Mouse (Mus musculus) macrophage (primary cell): ENCODE data around the gene Clpb. TPM values are rescaled to one million over a fixed set of nuclear protein-coding genes. Genes with fewer than 3 reads are reported as not detected.

Experiments
- H3K27ac ChIP-seq: fragments of 350-480 bp; formaldehyde crosslinking; 2 replicates; pipeline ENCODE4 v1.9.0; 2021
- H3K36me3 ChIP-seq: fragments of 350-480 bp; formaldehyde crosslinking; 2 replicates; pipeline ENCODE4 v1.9.0; 2021; ENCODE audit errors: inconsistent target
- H3K4me3 ChIP-seq: fragments of 350-480 bp; formaldehyde crosslinking; 2 replicates; pipeline ENCODE4 v1.9.0; 2021; ENCODE audit errors: inconsistent target
- H3K79me2 ChIP-seq: fragments of 350-480 bp; formaldehyde crosslinking; 2 replicates; pipeline ENCODE4 v1.9.0; 2021; ENCODE audit errors: inconsistent target
- WGBS: methylation state at CpG from one replicate; pipeline ENCODE4 v1.1.7; 2026; ENCODE audit warnings: inconsistent platforms; ENCODE audit not compliant: missing documents; 5-methylcytosine and 5-hydroxymethylcytosine counted together
- polyA plus RNA-seq: library from polyadenylated mRNA; stranded (reverse); fragments of 250-400 nt; gene quantifications from 3 replicates; pipeline ENCODE4 v1.2.4, GENCODE M21; 2018; ENCODE audit warnings: inconsistent platforms

Gene Clpb
- polyA plus RNA-seq, 1 experiment from 2014 or later: 11.3 TPM

DNA sequence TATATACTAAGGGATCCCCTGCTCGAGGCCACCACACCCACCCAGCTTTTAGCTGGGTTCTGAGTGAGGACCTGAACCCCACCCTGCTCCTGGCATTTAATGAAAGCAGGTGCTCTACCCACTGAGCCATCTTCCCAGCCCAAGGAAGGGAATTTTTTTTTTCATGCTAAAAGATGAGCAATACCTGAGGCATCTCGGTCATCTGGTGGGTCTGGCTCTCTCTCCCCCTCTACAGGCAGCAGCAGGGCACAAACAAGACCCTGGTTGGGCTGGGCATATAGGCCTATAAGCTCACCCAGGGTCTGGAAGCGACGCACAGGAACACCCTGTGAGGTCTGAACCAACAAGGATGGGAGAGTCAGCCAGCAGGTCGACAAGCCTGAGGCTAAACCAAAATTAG lies 169.9 kb downstream of the Clpb start:
- Histone ChIP-seq H3K27ac (no peak overlapping the region), H3K36me3 (peaks cover 63% of the 10 kb centered on the region), H3K79me2 (peaks cover 48% of the 10 kb centered on the region), H3K4me3 (no peak overlapping the region)
- WGBS: 84% methylated on average over 5 of the region's 5 CpGs

DNA sequence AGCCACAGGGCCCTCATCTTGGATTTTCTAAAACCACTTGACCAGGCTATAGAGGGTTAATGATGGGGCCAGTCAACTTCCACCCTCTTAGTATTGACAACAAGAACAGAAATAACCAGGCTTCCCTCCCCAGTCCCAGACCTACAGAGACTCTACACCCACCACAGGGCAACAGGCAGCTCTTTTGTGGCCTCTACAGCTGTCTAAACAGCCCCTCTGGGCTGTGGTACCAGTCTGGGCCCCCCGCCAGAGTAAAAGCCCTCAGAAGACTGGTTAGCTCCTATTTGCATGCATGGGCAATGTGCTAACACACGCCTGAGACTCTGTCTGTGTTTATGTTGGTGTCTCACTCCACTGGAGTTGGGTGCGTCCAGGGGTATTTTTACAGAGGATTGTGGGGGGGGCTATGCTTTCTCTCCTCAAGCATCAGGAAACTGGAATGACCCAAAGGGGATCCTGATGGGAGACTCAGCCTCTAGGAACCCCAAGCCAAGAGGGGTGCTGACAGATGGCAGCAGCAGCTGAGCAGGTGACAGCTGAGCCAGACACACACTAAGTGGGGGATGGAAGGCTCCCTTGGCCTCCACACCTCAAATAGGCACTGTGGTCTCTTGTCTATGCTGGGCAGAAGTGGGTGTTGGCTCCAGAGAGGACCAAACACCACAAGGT lies 170.6 kb downstream of the Clpb start:
- H3K36me3 ChIP-seq: peaks cover 56% of the 10 kb centered on the region
- H3K4me3 ChIP-seq: no peak overlapping the region
- H3K27ac ChIP-seq: no peak overlapping the region
- peaks cover 48% of the 10 kb centered on the region for H3K79me2 ChIP-seq
- WGBS: 100% methylated on average over 3 of the region's 3 CpGs

DNA sequence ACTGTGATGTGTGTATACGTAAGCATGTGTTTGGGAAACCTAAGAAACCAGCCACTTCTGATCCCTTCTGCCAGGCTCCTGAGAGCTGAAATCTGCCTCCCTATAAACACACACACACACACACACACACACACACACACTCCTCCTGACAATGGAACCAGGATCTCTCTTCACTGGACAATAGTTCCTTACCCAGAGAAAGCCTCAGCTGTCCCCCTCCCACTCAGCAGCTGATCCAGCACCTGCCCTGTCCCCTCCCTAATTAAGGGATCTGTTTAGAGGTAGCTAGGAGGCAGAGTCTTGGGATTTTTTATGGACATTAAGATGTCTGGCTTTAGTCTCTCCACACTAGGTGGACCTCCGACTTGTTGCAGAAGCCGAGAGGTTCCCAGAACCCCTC lies 171.5 kb downstream of the Clpb start:
- no peak overlapping the region for H3K4me3 ChIP-seq

DNA sequence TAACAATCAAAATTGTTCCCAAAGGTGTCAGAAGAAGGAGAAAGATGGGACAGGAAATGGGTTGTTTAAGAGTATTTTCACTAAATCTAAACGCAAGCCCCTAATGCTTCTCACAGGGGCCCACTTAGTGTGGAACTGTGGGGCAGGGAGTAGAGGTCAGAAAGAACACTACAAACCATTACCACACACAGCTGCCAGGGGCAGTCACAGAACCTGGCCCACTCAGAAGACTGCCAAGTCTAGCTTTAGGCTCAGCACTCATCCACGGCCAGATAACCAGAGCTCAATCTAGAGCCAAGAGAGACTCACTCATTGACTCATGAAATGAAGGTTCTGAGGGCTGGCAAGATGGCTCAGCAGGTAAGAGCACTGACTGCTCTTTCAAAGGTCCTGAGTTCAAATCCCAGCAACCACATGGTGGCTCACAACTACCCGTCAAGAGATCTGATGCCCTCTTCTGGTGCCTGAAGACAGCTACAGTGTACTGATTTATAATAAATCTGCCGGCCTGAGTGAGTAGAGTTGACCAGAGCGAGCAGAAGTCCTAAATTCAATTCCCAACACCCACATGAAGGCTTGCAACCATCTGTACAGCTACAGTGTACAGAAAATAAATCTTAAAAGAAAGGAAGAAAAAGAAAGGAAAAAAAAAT lies 172.2 kb downstream of the Clpb start:
- peak overlapping the region; percentile 82 for H3K4me3 ChIP-seq
- H3K36me3 ChIP-seq: peaks cover 40% of the 10 kb centered on the region
- peaks cover 48% of the 10 kb centered on the region for H3K79me2 ChIP-seq
- H3K27ac ChIP-seq: peak overlapping the region; percentile 48
- WGBS: 75% methylated on average over 5 of the region's 5 CpGs

More for the DNA sequence above, 171.5 kb downstream of the Clpb start:
- H3K79me2 ChIP-seq: peaks cover 48% of the 10 kb centered on the region
- WGBS: 95% methylated on average over 3 of the region's 3 CpGs
- H3K27ac ChIP-seq: no peak overlapping the region
- H3K36me3 ChIP-seq: peaks cover 47% of the 10 kb centered on the region

DNA sequence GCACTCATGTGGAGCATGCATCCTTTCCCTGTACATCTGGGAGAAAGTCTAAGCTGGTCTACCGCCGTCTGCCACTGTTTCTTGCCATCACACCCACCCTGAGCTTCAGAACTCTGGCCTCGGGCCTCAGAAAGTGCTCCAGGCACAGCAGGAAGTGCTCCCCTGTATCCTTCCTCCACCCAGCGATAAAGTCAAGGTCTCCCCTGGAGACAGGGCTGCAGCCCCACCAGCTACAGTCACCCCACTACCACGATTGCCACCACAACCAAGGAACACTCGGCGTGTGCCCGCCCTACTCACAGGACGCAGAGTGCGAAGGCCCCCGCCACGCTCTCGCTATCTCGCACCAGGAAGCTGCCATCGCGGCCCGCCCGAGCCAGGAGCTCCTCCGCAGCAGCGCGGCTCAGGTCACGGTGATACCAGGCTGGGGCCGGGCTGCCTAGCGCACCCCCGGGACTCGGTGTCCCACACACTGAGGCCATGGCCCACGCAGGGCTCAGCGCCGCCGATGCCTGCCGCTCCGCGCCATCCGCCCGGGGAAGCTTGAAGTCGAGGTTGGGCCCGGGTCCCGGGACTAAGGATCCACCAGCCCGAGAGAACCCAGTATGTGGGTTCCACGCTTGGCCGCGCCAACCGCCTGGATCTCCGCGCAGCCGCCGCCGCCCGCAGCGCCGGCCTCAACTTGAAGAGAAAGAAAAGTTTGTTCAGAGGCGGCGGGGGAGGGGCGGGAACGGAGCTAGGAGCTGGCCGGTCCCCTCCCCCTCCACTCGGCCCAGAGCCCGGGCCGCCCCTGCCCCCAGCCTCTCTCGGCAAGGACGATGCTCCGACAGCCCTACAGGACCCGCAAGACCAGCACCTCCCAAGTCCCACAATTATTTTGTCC lies 173.1 kb downstream of the Clpb start:
- 1% methylated on average over 53 of the region's 63 CpGs for WGBS
- peak overlapping the region; percentile 82 for H3K4me3 ChIP-seq
- peaks cover 31% of the 10 kb centered on the region for H3K36me3 ChIP-seq
- H3K79me2 ChIP-seq: peaks cover 48% of the 10 kb centered on the region
- H3K27ac ChIP-seq: peak overlapping the region; percentile 74

DNA sequence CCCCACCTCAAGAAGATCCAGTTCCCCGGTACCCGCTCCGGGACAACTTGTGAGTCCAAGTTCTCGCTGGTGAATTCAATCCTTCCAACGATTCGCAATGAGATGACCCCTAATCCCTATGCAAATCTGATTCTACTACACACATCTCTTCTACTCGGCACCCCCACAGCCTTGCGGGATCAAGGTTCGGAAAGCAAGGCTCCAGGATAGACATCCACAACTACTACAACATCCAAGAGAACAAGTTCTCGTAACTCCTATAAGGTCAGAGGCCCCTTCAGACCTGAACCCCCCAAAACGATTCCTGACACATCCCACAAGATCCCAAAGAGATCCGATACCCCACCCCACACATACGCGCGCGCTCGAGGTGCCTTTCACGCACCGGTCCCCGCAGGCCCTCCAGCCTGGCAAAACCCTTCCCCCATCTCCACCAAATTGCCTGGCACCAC lies 173.7 kb downstream of the Clpb start:
- Histone ChIP-seq H3K36me3 (peaks cover 24% of the 10 kb centered on the region), H3K4me3 (peak overlapping the region; percentile 82), H3K79me2 (peaks cover 48% of the 10 kb centered on the region), H3K27ac (peak overlapping the region; percentile 74)
- WGBS: 1% methylated on average over 20 of the region's 20 CpGs

DNA sequence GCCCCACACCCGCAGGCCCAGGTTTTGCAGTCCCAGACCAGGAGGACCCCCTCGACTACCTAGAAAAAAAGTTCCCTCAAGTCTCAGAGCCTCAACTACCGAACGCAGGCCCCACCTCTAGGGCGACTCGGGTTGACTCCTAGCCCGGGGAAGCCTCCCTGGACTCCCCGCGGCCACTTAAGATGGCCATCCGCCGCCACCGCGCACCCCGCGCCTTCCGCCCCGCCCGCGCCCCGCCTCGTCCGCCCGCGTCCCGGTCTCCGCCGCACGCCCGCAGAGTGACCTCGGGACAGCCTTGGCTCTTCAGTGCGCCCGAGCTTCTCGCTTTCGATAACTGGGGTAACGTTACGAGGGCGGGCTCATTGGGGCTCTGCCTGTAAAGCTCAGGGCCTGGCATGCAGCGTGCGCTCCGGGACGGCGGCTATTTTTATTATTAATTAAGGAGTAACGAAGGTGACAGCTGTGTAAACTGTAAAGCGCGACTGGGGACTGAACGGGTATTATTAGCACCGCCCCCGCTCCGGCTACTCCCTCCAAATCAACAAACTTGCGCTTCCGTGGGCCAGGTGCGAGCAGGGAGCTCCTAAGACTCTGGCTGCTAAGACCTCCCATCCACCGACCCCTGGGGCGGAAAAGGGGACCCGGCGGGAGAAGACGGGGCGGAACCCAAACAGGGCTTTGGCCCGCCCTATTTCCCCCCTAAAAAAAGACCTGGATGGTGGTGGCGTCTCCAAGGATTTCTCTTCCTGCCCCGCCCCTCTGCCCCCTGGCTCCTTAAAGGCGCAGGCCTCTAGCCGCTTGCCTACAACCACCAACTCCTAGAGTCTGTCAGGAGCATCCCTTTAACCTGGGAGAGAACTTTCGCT lies 174.4 kb downstream of the Clpb start, which contains the start of gene Inppl1:
Gene Inppl1 (minus strand): TSS at position 624 of the 866 bp plus-strand sequence.
- peak within 1 kb of the TSS; percentile 82 for H3K4me3 ChIP-seq
- H3K36me3 ChIP-seq: peaks cover 18% of the 10 kb centered on the region
- peak within 1 kb of the TSS; percentile 74 for H3K27ac ChIP-seq
- H3K79me2 ChIP-seq: peaks cover 45% of the 10 kb centered on the region
- WGBS: 5% methylated on average over 62 of the region's 64 CpGs

DNA sequence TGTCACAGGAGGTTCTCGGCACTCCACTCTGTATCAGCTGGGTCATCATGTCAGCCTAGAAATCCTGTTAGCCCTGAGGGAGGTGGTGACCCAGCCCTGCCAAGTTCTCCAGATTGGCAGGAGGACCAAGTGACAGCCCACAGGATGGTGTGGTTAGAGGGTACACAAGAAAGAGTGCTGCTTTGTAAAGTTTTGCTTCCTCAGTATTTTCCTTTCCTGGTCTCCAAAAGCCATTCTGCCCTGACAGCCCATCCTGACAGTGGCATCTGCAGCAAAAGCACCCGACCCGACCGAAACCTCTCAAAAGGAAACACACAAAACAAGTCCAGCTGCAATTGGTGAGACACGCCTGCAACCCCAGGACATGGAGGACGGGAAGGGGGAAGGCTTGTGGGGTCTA lies 180.8 kb downstream of the Clpb start:
- Histone ChIP-seq H3K4me3 (peak overlapping the region; percentile 7; the same call in 1 of the 2 replicates), H3K36me3 (no peaks in the 10 kb centered on the region), H3K27ac (peak overlapping the region; percentile 31; the same call in 1 of the 2 replicates), H3K79me2 (no peaks in the 10 kb centered on the region)
- WGBS: 66% methylated on average over 5 of the region's 6 CpGs

Other genes starting within 250 kb of the Clpb start
- 2.0 to 6.1 TPM (median 3.1 TPM) in 3 replicates for gene Pde2a, start 241.9 kb upstream of the Clpb start, polyA plus RNA-seq
- 1.4 to 1.6 TPM in 2 of 3 replicates, not detected in the other for gene Art2b, start 78.0 kb upstream of the Clpb start, polyA plus RNA-seq
- not detected in 3 replicates for gene Phox2a, start 154.7 kb downstream of the Clpb start, polyA plus RNA-seq
- gene Inppl1, start 174.6 kb downstream of the Clpb start, polyA plus RNA-seq: 63.7 to 85.3 TPM (median 76.3 TPM) in 3 replicates
- 21.1 to 134 TPM (median 134 TPM) in 3 replicates for gene Folr2, start 193.6 kb downstream of the Clpb start, polyA plus RNA-seq
- gene Anapc15, start 200.1 kb downstream of the Clpb start, polyA plus RNA-seq: 80.5 to 140 TPM (median 104 TPM) in 3 replicates
- gene Folr1, start 207.2 kb downstream of the Clpb start, polyA plus RNA-seq: 0.50 to 0.59 TPM in 2 of 3 replicates, not detected in the other
- 249 to 321 TPM (median 295 TPM) in 3 replicates for gene Lamtor1, start 242.3 kb downstream of the Clpb start, polyA plus RNA-seq
- 0.09 to 0.23 TPM (median 0.21 TPM) in 3 replicates for gene Tomt, start 242.7 kb downstream of the Clpb start, polyA plus RNA-seq